Mouse (Mus musculus) c-Kit-positive CD71-negative TER-119-negative erythroid progenitor cells, embryonic 14.5 days (primary cell): ENCODE measurements around the gene Pkp1.

Experiments
- DNase-seq: peaks from one replicate; pipeline ENCODE4 v3.0.0-alpha.2; 2013; ENCODE audit warnings: low read depth

Pkp1 gene

DNA sequence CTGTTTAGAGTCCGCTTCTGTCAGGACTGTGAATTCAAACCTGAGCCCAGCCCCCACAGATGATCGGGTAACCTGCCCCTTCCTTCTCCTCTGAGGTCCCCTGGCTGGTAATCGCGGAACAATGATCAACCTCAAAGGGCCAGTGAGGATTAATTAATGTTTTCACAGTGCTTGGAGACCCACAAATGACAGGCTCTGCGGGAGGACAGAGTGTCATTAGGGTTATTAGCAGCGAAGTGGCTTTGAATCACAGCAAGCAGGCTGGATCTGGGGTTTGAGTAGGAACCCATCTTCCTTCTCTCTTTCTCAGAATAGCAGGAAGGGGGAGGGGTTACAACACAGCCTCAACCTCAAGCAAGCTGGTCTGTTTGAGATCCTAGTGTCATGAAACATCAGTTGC, 9.6 kb downstream of the Pkp1 start:
- DNase-seq: no peak

DNA sequence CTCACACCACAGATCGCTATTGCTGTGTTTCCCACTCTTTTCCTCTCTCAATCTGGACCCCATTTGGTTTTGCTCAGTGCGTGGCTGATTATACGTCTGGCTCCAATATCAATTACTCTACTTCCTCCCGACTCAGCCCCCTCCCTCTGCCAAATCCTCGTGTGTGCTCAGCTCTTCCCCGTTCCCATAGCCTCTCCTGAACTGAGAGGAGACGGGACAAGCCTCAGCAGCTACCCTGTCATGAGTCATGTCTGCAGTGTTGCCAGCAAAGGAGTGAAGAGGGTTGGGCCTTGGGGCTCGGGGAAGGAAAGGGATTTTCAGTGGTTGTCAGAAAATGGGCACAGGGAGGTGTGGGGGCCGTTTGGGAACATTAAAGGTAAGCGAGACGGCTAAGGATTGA, 12.3 kb downstream of the Pkp1 start:
- DNase-seq: no peak

DNA sequence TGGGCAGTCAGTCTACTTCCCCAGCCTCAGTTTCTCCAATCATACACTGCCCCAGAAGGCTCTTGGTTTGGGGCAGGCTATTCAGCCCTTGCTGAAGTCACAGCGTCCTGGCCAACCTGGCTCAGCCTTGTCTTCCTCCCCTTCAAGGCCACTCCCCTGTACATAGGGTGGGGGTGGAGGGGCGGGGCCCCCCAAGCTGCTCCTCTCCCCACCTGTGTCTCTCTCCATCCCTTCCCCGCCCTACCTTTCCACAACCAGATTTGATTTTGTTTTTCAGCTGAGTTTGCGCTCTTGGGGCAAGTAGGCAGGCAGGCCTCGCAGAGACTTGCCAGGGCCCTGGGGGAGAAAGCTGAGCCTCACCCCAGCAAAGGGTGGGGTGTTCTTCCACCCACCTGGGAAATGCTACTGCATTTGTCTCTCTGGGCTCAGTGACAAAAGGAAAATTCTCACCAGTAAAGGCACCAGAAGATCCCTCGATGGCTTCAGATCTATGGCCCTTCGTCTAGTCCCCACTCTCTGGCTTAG, 19.0 kb downstream of the Pkp1 start:
- DNase-seq: no peak

DNA sequence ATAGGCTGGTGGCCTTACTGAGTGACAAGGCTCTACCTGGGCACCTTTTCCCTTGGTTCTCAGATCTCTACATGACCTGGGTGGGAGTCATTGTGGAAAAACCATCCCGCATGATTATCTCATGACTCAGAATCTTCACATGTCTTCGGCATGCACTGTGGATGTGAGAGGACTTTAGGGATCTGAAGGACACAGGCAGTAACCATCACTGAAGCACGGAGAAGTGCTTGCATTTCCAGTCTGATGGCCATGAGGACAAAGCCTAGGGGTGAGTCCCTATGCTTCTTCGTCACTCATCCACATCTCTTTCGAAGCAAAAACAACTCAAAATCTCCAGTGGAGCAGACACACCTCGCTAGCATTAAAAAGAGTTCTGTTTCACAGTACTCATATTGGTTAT, 19.7 kb downstream of the Pkp1 start:
- DNase-seq: no peak

DNA sequence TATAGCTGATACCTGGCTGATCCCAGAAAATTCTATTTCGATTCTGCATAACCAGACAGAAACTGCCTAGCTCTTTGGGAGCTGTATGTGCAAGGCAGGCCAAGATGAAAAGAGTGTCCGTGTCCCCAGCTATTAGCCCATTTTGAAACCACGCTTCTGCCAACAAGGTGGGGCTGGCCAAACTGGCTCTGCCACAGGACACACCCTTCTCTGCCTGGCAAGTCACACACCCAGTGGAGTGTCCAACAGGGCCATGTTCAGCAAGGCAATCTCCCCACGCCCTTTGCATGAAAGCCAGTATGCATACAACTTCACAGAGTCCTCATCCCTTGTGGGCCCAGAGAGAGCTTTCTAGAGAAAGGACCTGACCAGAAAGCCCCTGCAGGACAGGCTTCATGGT, 23.6 kb downstream of the Pkp1 start:
- DNase-seq: no peak

DNA sequence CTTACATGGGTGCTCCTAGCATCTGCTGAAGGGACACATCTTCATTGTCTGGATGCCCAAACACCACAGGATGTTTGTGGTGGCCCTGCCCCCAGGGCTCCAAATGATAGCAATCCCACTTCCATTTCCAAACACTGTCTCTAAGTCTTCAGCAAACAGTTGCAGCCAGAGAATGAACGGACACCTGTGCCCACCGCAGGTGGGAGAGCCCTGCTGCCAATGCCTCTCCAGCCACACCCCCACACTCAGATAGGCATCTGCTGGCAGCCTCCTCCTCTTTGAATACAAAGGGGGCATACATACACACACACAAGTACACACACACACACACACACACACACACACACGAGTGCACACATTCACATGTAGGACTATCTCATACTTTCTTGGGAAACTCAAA, 25.6 kb downstream of the Pkp1 start:
- DNase-seq: no peak

DNA sequence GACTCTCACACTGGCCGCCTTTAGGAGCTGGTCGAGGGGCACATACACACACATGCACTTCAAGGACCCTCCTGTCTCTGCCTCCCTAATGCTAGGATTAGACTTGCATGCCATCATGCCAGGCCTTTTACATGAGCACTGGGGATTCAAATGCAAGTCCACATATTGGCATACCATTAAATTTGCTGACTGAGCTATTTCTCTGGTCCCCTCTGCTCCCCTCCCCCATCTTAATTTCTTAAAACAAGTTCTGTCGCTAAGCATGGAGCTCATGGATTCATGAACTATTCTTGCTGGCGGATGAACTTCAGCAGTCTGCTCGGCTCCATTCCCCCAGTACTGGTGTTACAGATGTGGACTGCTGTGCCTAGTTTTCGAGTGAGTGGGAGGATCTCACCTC, 26.2 kb downstream of the Pkp1 start:
- DNase-seq: no peak

DNA sequence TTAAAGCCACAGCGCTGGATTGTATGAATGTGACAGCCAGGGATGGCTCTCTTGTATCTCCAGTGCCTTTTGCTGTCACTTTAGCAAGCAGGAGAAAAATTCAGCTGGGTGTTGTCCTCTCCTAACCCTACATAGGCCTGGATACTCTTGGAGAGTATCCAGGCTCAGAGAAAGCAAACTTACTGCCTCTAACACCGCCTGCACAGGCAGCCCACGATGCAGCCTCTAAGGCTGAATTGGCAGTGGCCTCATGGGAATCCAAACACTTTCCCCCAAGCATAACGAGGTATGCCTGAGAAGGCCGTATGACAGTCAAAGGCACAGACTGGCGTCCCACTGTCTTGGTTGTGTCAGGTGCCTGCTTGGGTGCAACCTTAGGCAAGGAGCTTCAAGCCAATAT, 26.8 kb downstream of the Pkp1 start:
- no peak for DNase-seq

DNA sequence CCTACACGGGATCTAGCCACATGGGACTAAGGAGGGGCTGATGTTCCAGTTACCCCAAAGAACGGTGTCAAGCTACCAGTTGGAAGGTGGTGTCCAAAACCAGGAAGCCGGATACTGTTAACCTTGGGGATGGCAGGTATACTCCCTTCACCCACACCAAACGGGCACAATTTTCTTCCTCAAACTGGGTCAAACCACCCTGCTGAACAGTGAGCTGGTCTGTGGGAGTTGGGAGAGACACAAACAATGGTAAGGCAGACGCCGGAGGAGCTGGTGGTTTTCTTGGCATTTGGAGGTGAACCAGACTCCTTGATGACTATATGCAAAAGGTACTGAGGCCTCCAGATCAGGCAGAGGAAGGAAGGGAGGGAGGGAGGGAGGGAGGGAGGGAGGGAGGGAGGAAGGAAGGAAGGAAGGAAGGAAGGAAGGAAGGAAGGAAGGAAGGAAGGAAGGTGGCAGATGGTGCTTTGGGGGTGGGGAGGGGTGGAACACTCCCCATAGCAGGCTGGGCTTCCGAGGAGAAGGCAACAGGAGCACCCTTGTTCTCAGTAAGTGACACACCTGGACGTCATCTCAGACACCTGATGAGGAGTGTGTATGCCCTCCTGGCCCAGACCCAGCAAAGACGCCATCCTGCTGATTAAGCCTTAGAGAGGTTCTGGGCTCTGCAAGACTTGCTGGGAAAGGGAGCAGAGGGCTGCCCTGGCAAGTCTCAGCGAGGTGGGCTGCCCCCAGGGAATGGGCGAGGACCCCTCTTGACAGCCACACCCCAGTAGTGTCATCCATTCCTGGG, 27.4 kb downstream of the Pkp1 start:
- no peak for DNase-seq

DNA sequence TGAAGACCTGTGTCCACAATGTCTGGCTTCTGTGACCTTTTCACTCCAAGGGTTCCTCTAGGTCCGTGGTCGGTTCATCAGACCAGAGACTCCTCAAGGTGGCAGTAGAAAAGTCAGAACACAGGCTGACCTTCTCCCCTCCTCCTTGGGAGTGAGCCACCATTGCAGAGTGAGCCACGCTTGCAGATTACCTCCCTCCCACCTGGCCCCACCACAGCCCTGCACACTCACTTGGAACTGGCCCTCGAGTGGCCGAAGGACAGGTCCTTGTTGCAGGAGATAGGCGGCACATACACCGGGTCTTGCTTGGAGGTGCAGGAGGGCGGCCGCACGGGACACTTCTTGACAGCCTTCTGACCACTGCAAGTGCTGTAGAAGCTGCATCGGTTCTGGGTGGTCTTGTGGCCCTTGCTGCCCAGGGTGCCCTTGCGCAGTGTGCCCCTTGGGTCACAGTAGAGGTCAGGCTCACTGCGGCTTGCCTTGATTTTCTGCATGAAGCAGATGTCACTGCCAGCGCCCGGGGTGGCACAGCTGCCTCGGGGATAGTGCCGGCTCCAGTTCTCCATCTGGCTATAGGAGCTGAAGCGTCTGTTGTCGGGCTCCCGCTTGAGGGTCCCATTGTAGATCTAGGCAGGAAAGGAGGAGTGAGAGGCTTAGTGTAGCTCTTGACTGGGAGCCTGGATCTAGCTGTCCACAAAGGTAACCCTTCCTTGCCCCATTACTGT, 29.4 kb downstream of the Pkp1 start:
- no peak for DNase-seq

DNA sequence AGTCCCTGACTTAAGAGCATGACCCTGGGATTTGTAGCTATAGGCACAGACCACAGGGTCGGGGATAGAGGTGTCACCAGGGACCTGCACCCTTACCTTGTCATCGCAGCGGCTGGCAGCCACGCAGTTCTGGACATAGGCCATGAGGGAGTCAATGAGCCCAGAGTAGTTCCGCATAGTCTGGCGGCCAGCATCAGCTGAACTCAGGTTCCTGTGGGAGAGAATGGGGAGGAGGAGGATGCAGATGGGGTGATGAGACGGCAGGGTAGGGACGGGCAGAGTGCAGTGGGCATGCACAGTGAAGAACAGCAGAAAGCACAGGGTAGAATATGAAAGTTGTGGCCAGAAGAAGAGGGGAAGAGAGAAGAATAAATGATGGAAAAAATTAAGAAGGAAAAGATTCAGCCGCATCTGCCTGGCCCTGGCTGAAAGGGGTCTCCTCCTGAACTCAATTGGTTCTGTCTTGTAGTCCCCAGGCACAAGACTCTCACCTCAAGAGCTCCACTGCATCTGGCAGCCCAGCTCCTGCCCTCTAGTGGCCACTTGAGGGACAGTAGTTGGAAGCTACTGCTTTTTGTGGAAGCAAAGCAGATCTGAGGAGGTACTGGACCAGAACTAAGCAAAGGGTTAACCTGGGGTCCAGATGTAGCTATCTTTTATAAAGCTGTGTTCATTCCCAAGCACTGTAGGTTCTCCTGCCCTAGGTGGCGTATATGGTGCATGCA, 36.5 kb downstream of the Pkp1 start:
- peak; percentile 42 for DNase-seq

DNA sequence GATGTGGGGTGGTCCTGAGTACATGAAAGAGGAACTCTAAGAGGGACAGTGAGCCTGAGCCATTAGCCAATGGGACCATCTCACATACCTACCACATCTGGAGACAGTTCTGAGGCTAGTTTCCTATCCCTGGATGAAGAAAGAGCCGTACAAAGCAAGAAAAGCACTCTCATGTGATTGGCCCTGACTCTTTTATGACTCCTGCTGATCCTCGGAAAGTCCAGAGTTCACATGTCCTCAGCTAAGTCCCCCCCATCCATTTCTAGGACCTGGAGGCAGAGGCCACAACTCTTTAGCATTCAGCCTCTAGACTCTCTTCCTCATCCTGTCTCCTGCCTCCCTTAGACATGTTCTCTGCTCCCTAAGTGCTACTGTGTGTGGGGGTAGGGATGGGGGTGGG, 41.8 kb downstream of the Pkp1 start:
- DNase-seq: no peak

DNA sequence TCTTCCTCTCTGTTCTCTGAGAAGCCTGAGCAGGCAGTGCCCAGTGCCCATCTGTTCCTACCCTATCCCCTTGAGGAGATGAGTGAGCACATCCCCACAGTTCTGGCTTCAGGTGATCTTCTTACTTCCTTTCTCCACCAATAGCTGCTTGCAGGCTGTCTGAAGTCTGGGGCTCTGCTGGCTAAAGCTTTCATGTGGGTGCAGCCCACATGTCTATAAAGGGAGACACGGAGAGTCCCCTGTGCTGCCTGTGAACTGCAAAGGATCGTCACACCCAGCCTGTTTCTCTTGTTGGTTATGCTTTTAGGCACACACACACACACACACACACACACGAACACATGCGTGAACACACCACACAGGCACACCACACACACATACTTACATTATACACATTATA, 46.0 kb downstream of the Pkp1 start:
- no peak for DNase-seq

DNA sequence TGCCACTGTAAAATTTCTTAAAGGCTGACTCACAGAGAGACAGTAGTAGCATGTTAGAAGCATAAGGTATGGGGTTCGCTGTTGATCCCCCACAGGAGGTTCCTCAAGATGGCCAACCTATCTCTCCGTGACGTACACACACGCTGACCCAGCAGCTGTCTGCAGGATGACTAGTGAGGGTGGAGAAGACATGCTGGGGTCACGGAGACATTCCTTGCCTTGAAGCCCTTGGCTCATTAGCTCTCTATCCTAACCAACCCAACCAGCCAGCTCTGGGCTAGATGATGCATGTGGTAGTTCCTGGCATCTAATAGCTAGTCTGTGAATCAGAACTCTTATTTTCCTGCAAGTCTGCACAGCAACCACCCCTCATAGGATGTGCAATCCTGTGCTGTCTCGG, 50.4 kb downstream of the Pkp1 start:
- DNase-seq: no peak

DNA sequence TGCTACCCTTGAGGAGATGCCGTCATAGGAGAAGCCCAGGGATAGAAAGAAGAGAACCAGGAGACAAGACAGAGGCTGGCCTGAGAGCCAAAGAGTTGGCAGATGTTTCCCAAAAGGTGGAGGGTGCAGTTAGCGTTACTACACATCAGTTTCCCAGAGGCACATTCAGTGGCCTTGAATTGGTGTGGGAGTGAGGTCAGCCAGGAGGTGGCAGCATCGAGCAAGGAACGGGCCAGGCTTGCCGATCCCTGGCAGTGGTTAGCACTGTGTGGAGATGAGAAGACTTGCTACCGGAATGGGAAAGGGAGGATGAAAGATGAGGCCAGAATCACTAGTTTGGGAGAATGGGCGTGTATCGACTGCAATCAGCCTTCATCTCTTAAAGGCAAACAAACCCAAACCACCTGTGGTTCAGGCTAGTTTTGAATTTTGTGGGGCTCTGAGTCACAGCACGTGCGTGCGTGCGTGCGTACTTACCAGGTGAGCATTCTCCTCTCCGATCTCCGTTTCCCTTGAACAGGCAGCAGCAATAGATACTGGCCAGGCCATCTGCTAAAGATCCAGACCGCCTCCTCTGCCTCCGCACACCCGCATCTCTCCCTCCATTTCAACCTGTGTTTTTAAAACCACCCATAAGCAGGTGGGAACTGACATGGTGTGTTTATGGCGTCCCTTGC, 53.4 kb downstream of the Pkp1 start:
- peak; percentile 49 for DNase-seq

DNA sequence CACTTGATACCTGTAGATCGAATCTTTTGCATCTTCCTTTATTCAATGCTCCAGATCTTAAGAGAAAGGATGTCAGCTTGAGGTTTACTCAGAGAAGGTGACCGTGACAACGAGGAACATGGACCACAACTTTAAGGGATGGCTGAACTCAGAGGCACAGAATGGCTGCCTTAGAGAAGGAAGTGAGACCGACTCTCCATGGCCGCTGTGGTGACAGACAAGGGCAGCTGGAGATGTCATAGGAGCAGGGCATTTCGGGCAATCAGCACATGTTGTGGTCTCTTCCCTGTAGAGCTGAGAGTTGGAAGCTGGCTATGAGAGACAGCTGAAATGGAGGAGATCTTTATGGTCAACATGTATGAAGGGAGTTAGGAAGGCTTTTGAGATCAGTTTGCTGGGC, 54.2 kb downstream of the Pkp1 start:
- DNase-seq: no peak

DNA sequence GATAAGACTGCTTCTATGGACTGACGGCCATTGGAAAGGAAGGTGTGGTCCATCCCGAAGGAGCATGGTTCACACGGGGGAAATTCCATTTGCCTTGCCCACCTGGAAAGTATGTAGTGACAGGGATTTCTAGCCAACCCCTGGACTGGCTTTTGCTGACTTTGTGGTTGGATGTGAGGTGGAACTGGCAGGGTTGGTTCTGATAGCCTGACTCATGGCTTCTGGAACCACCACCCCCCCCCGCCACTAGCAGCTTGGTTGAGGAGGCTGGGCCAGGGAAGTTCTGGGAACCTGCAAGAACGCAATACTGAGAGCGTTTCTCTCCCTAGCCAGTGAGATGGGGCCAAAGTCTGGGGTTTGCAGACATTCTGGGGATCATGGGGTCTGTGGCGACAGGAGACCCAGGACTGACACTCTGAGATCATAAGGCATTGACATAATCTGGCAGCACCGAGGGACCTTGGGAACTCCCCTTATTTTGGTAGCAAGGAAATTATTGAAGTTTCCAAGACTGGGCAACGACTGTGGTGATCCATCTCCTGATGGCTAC, 55.1 kb downstream of the Pkp1 start:
- DNase-seq: no peak

DNA sequence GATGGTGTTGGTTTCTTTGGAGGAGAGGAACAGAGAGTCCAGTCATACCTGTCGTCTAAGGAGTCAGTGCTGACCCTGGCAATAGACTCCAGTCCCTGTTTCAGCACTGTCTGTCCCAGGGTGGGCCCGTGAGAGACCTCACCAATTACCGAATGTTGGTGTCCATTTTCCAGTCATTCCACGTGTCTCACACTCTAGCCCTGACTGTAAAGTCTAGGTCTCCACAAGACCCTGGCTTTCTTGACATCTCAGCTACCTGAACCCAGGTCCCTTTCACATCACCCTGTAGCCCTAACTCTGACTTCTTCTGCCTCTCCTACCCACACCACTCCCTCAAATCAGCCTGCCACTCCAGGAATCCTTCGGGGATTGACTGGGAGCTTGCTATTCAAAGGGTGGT, 56.4 kb downstream of the Pkp1 start:
- no peak for DNase-seq

DNA sequence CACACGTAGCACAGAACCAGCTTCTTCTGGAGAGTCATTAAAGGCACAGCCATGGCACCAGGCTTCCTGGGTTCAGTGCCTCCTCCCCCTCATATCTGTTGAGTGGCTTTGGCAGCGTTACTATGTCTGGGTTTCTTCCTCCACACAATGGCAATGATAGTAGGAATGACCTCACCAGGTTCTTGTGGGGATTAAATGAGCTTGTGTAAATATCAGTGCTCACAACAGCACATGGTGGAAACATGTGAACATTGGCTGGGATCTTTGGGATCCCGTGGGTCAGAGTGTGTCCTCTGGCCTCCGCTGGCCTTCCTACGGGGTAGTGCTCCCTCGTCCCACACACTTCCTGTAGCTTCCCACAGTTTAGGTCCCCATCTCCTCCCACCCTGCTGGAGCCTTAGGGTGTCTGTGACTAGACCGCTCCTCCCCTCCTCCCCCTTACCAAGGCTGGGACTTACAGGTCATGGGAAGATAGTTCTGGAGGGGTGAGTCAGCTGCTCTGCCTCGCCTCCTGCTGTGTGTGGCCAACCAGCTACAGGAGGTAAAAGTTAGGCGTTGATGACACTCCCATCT, 56.9 kb downstream of the Pkp1 start:
- DNase-seq: no peak

DNA sequence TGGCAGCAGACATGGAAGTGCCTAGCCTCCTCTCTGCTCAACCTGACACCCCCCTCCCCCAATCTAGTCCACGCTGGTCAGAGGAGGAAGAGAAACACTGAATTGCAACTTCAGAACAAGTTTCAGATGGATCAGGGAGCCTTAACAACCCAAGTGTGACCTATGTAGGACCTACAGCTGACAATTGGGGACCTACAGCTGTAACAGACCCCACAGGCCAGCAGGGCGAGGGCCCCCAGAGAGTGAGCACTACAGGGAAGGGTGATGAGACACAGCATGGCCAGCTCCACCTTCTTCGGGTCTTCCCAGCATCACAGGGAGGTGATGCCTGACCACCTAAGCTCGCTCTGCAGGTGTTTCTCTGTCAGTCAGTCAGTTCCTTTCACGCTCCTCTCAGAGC, 57.9 kb downstream of the Pkp1 start:
- no peak for DNase-seq

DNA sequence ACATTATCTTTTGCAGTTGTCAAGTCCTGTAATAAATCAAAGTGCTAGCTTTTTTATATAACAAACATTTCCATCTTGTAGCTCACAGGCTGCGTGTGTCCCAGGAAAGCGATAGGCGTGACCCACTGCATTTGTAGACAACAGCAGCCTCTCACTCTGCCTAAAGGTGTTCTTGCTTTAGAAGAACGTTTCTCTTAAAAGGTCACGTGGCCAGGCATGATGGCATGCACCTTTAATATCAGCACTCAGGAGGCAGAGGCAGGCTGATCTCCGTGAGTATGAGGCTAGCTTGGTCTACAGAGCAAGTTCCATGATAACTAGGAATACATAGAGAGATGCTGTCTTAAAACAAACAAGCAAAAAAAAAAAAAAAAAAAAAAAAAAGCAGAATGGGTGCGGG, 60.5 kb downstream of the Pkp1 start:
- no peak for DNase-seq
